Mouse (Mus musculus) CD4-positive, CD25-positive, alpha-beta regulatory T cell, adult 4 months (primary cell): ENCODE results near the gene Psma6. TPM values are rescaled to one million over a fixed set of nuclear protein-coding genes. Genes with fewer than 3 reads are reported as not detected.

Source experiments
- ATAC-seq: one replicate; pipeline ENCODE4 v1.8.0; 2017
- polyA plus RNA-seq, 2 experiments: library from polyadenylated mRNA; unstranded; fragments of 100-300 nt; shearing (Covaris generic); gene quantifications; one replicate each; pipeline ENCODE4 v1.2.1; 2017

Psma6 gene
- polyA plus RNA-seq, 2 experiments from 2014 or later, result 249 to 250 TPM

DNA sequence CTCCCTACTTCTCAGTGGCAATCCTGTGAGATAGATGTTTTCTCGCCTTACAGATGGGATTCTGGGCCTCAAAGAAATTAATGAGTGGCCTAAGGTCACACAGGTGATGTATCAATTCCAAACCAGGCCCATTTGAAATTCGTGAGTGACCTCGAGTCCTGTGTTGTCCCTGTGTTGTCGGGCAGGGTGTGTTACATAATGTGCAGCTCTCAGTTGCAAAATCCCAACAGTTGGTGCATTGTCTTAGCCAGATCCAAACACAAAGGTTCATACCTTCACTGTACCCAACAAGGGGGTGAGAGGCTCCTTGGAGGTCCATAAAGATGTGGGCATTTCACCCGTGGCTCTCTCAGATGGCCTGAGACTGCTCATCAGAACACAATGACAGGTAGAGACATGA is 56.4 kb downstream of the Psma6 start:
- no peak for ATAC-seq

DNA sequence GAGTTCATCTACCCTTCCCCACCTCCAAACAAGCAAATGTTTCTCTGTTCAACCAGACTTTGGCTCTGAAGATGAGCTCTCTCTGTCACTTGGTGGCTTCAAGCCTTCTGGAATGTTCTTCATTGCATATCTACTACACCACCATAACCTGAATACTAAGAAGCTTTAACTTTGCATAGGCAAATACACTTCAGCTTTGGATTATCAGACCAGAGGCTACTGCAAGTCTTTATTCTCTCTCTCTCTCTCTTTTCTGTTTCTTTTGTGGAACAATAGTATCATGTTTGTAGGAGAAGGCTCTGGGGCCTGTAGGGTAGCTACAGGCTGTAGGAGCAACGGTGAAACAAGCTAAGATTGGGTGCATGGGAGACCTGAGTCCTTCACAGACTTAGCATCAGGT is 58.2 kb downstream of the Psma6 start:
- ATAC-seq, result no peak

- ATAC-seq, result peak; percentile 42
Measured at GRCm38 (mm10) chr12:55442861-55443850, 59.1 kb downstream of the Psma6 start.

DNA sequence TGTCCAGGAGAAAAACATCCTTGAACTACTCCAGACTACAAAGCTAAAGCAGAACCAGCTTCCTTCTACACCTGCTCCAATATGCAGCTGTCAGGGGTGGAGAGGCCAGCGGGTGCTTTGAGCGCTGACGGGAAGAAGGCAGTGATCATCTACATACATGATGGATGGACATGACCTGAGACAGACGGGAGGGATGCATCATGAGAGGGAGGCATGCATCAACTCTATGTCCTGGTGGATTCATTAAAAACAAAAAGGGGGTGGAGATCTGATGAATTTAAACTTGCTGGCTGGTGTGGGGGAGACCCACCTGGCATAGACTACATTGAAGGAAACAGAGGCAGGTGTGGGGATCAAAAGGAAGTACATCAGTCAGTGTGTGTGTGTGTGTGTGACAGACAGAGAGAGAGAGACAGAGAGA is 60.0 kb downstream of the Psma6 start:
- no peak for ATAC-seq

GRCm38 (mm10) chr12:55445583-55445982 is 61.6 kb downstream of the Psma6 start:
- ATAC-seq, result no peak

- ATAC-seq, result no peak
Measured at GRCm38 (mm10) chr12:55446366-55446745, 62.3 kb downstream of the Psma6 start.

GRCm38 (mm10) chr12:55446746-55447395 is 62.8 kb downstream of the Psma6 start:
- ATAC-seq, result peak; percentile 85

DNA sequence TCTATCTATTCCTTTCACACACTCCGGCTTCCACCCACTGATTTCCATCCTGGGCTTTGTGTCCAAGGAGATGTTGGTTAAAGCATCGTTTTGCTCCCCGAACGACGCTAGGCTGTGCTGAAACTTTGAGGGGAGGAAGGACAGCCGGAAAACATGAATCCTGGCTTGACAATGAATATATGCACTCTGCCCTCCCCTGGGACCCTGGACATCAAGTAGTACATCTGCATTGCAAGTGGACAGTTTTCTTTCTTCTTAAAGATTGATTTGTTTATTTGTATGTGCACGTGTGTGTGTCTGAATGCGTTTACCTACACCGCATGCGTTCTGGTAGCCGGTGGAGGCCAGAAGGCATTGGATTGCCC is 63.4 kb downstream of the Psma6 start:
- ATAC-seq, result no peak

- no peak for ATAC-seq
Measured at GRCm38 (mm10) chr12:55448457-55448856, 64.4 kb downstream of the Psma6 start.

DNA sequence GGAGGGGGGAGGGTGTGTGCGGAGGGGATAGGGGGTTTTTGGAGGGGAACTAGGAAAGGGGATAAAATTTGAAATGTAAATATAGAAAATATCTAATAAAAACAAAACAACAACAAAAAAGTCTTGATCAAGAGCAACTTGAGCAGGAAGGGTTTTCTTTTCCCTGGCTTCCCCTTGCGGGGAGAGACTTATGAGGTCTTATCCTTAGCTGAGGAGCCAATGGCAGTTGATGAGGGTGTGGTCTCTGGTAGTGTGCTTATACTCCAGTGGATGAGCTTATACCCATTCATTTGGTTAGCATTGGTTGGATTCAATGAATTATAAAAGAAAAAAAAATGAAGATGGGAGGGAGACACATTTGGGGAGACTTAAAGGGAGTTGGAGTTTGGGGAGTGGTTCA is 65.0 kb downstream of the Psma6 start:
- no peak for ATAC-seq

GRCm38 (mm10) chr12:55450421-55450820 is 66.4 kb downstream of the Psma6 start:
- ATAC-seq, result no peak

- ATAC-seq, result no peak
Measured at GRCm38 (mm10) chr12:55452839-55453238, 68.8 kb downstream of the Psma6 start.

DNA sequence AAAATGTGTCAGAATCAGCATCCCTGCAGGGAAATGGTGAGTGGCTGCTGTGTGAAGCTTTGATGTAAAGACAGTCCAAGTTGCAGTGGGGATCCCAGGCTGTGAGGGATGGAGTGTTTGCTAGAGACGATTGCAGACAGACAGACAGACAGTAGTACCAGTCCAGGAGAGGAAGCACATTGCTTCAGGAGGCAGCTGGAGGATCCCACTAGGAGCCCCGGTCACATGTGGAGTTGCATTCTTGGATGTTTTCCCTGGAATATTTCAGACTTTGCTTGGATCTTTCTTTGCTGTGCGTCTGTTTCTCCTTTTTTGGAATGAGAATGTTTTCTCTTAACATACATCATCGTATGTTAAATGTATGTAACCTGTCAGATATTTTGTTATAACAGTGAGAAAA is 69.9 kb downstream of the Psma6 start:
- no peak for ATAC-seq

- no peak for ATAC-seq
Measured at GRCm38 (mm10) chr12:55455206-55455605, 71.2 kb downstream of the Psma6 start.

GRCm38 (mm10) chr12:55456136-55456535 is 72.1 kb downstream of the Psma6 start:
- ATAC-seq, result no peak

GRCm38 (mm10) chr12:55456893-55457292 is 72.9 kb downstream of the Psma6 start:
- ATAC-seq, result no peak

DNA sequence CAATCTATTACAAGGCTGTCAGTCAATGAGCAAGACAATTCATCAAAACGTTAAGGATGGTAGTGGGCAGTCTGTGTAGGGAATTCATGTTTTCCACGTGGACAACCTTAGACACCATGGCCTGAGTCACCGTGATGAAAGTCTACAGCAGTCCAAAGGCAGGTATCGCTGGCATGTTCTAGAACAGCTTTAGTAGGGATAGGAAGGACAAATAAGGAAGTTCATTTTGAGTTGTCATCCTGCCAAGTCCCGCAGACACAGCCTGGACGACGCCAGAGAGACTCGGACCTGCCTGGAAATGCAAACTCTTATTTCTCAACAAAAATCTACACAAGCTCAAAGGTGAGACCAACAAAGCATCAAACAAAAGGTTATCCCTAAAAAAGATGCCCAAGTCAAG is 75.7 kb downstream of the Psma6 start:
- no peak for ATAC-seq

GRCm38 (mm10) chr12:55460900-55461299 is 76.9 kb downstream of the Psma6 start:
- ATAC-seq, result no peak

DNA sequence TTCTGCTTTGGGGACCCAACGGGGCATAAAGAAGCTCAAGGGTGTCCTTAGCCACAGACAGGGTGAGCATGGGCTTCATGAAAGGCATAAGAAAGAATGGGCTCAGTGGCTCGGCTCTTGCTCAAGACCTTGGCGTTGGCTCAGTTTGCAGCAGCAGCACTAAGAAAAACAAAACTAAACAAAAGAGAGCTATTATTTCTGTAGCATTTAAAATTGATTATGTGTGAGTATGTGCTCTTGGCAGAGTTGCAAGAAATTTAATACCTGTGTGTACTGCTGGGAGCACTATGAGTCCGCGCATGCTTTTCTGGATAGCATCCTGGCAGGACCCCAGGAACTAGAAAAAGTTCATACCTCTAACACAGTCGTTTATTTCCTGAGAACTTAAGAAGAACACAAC is 77.7 kb downstream of the Psma6 start:
- no peak for ATAC-seq

DNA sequence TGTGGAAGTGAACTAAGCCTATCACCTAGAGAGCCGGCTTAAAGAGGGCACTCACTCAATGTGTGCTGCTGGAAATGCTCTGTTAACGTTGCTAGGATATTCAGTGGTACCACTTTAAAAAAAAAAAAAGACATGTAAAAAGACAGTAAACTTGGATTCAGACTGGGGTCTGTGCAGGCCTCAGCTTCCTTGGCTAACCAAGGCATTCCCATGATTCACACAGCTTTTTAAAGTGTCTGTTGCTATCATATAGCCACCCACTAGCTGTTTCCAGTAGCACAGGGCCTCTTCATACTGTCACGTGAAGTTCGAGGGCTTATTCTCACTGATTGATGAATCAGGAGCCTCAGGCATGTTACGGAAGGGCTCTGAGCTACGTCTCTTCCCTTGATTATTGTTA is 78.4 kb downstream of the Psma6 start:
- no peak for ATAC-seq

DNA sequence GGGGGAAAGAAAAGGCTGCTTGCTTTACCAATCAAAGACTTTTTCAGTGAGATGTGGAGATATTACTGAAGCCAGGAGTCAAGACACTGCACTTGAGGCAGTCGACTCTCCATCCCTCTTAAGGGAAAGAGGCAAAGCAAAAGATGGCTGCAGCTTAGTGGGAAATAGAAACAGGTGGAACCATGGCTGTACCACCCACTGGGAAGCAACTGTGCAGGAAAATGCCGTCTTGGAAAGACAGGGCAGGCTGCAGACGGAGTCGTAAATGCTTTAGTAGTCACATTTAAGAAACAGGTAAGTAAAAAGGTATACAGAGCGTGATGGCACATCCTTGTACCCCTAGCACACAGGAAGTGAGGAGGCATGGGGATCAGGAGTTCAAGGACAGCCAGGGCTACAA is 79.1 kb downstream of the Psma6 start:
- no peak for ATAC-seq

DNA sequence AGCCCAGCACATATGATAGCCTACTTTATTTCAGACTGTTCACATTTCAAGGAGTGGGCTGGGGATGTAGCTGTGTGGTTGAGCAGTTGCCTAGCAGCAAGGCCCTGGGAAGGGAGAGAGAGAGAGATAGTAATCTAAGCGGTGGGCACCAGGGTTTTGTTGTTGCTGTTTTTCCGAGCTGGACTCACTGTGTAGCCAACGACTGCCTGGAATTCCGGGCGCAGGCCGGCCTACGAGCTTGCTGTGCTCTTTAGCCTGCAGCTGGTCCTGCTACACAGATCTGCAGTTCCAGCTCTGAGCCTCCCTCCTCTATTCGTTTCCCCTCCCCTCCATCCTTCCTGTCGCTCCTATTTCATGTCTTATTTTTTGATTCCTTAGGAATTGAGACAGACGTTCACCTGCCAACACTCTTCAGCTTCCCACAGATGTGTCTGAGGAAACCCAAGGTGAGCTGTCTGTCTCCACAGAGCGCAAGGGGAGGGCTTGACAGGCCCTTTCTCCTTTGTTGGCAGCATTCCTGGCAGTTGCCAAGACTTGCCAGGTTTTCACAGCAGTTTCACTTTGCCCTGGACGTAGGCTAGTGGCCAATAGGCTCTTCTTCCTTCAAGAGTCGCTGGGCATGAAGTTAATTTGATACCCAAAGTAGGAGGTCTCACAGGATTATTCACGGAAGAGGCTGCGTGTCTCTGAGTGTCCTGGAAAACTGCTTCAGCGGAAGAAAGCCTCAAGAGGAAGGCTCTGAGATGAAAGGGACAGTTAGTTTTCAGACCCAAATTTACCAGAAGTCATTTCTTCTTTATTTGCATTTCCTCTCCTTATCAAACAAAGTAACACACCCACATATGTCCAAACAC is 80.2 kb downstream of the Psma6 start:
- peak; percentile 44 for ATAC-seq

GRCm38 (mm10) chr12:55464846-55465361 is 80.9 kb downstream of the Psma6 start:
- peak; percentile 21 for ATAC-seq
